In genomic region chr19:27219586-27219985, GRCm38 (mm10) we compare ENCODE assay signal across 9 mouse cellular contexts. TPM values are rescaled to one million over a fixed set of nuclear protein-coding genes. Genes with fewer than 3 reads are reported as not detected.
DNase-seq lines count a peak whose midpoint lies in the region; ATAC-seq and TF ChIP-seq lines count a peak whose summit lies in the region.
"Had no signal": no experiment of that assay in that cellular context is flagged by ENCODE, and none has a peak within 500 bp of the region (broad histone marks: within the 10 kb centered on the region; RNA-seq: fewer than 3 reads in every experiment).

No protein-coding gene starts in this region.

- no peak for TF ChIP-seq EP300 in lung, postnatal 0 days (IDR thresholded peaks at IDR 0.05)

- H3K36me3 ChIP-seq in heart, embryonic 13.5 days: 0 out of 2 replicates have a peak, but pooled peaks cover 2% of the 10 kb centered on the region
- H3K36me3 ChIP-seq in lung, postnatal 0 days (ENCODE audit: insufficient read depth, low read length): no peaks in the 10 kb centered on the region
- no peaks in the 10 kb centered on the region for H3K36me3 ChIP-seq in midbrain, postnatal 0 days (ENCODE audit: insufficient read depth, low read length)
- H3K36me3 ChIP-seq: embryonic facial prominence, embryonic 15.5 days had no signal

- no peak for TF ChIP-seq CTCF in lung, postnatal 0 days (IDR thresholded peaks at IDR 0.05)
- TF ChIP-seq CTCF in midbrain, postnatal 0 days (IDR thresholded peaks at IDR 0.05): no peak

- H3K27ac ChIP-seq in heart, embryonic 13.5 days (replicated peaks): no peak overlapping the region
- H3K27ac ChIP-seq in lung, postnatal 0 days (ENCODE audit: low read length): peak overlapping the region; percentile 88; the same call in 1 of the 2 replicates
- no peak overlapping the region for H3K27ac ChIP-seq in midbrain, postnatal 0 days (ENCODE audit: low read depth, low read length)
- H3K27ac ChIP-seq: embryonic facial prominence, embryonic 15.5 days had no signal

- intact Hi-C loops in heart, postnatal 10 days (cut with DNase I): loop anchor here (5.0 kb wide), 2 partner anchors 117 to 182 kb away; no protein-coding TSS in a partner anchor

- H3K4me3 ChIP-seq in heart, embryonic 13.5 days: peak overlapping the region; percentile 83; the same call in 1 of the 2 replicates
- H3K4me3 ChIP-seq in lung, postnatal 0 days (ENCODE audit: low read depth, low read length): peak overlapping the region; percentile 66; the same call in 1 of the 2 replicates
- H3K4me3 ChIP-seq in midbrain, postnatal 0 days (ENCODE audit: low read depth, low read length): peak overlapping the region; percentile 87; the same call in 1 of the 2 replicates

- peaks cover 30% of the 10 kb centered on the region for H3K27me3 ChIP-seq in heart, embryonic 13.5 days (replicated peaks)
- H3K27me3 ChIP-seq in lung, postnatal 0 days (replicated peaks; ENCODE audit: insufficient read depth, low read length): 0 out of 2 replicates have a peak, but pooled peaks cover 3% of the 10 kb centered on the region
- H3K27me3 ChIP-seq in midbrain, postnatal 0 days (ENCODE audit: insufficient read depth, low read length): no peaks in the 10 kb centered on the region

- H3K4me2 ChIP-seq in heart, embryonic 13.5 days: peak overlapping the region; percentile 88
- peak overlapping the region; percentile 95 for H3K4me2 ChIP-seq in lung, postnatal 0 days (replicated peaks; ENCODE audit: low read depth, low read length)
- peak overlapping the region; percentile 87 for H3K4me2 ChIP-seq in midbrain, postnatal 0 days (ENCODE audit: low read depth, low read length, poor library complexity, severe bottlenecking)

- H3K4me1 ChIP-seq in heart, embryonic 13.5 days: peaks cover 49% of the 10 kb centered on the region
- H3K4me1 ChIP-seq in lung, postnatal 0 days (ENCODE audit: insufficient read depth, low read depth, low read length): 0 out of 2 replicates have a peak, but pooled peaks cover 7% of the 10 kb centered on the region
- peaks cover 11% of the 10 kb centered on the region; the same call in 1 of the 2 replicates for H3K4me1 ChIP-seq in midbrain, postnatal 0 days (ENCODE audit: insufficient read depth, low read length)

- no peak overlapping the region for H3K9ac ChIP-seq in heart, embryonic 13.5 days
- no peak overlapping the region for H3K9ac ChIP-seq in lung, postnatal 0 days (replicated peaks; ENCODE audit: low read depth)
- no peak overlapping the region for H3K9ac ChIP-seq in midbrain, postnatal 0 days (replicated peaks; ENCODE audit: low read length, poor library complexity, severe bottlenecking)
- H3K9ac ChIP-seq: embryonic facial prominence, embryonic 15.5 days had no signal

- no peak for DNase-seq in heart, postnatal 10 days
- no peak for DNase-seq in lung, postnatal 0 days (ENCODE audit: low spot score)
- DNase-seq in lung, postnatal 25 days (ENCODE audit: low spot score): no peak
- peak; percentile 15 to 50 for DNase-seq in kidney, adult 8-10 months
- DNase-seq in midbrain, postnatal 0 days (ENCODE audit: low spot score): no peak
- DNase-seq in frontal cortex, adult 2 months (ENCODE audit: extremely low spot score in 1 of 2, low spot score in 1 of 2): no peak
- no peak for DNase-seq in frontal cortex, postnatal 36 days (ENCODE audit: low spot score in 2 of 2)

- no peaks in the 10 kb centered on the region for H3K9me3 ChIP-seq in heart, embryonic 13.5 days
- H3K9me3 ChIP-seq in lung, postnatal 0 days (ENCODE audit: low read length): no peaks in the 10 kb centered on the region
- no peaks in the 10 kb centered on the region for H3K9me3 ChIP-seq in midbrain, postnatal 0 days (ENCODE audit: low read length)
- H3K9me3 ChIP-seq: embryonic facial prominence, embryonic 15.5 days had no signal

- no peak for ATAC-seq in heart, embryonic 13.5 days (ENCODE audit: extremely low read depth, insufficient number of reproducible peaks, low FRiP score, low TSS enrichment)
- ATAC-seq in lung, postnatal 0 days: no peak
- ATAC-seq in midbrain, postnatal 0 days (ENCODE audit: low FRiP score): no peak

RNA-seq across cellular contexts. Expression of gene Vldlr, which starts 3.3 kb away (rescaled TPM):
- polyA plus RNA-seq in heart, embryonic 13.5 days (2015; fragmentation: Nextera tagmentation; extraction: Ambion mirVana): 25.9 and 30.4 TPM in 2 replicates
- total RNA-seq in heart, postnatal 10 days (2021): 100 to 1,000 TPM; 160 to 178 TPM
- polyA plus RNA-seq in lung, postnatal 0 days (2015; fragmentation: Nextera tagmentation; extraction: Ambion mirVana): 56.6 and 57.8 TPM in 2 replicates
- 49.0 and 54.3 TPM in 2 replicates for total RNA-seq in midbrain, postnatal 0 days (2014; rRNA removed)
- polyA plus RNA-seq in midbrain, postnatal 0 days (2015; fragmentation: Nextera tagmentation; extraction: Ambion mirVana): 35.9 and 37.9 TPM in 2 replicates
- 26.9 and 28.8 TPM in 2 replicates for polyA plus RNA-seq in frontal cortex, adult 2 months (2012; rRNA removed)

Comparison
In these comparisons a context has a peak if more than half of its experiments do, and no peak if none do; other contexts are left out.
1. DNase-seq: peak in kidney, adult 8-10 months (2 of 2); none in heart, postnatal 10 days (0 of 2), lung, postnatal 0 days (single experiment), lung, postnatal 25 days (single experiment), midbrain, postnatal 0 days (single experiment), frontal cortex, adult 2 months (0 of 2) and frontal cortex, postnatal 36 days (0 of 2).
2. Peak in every context shown above with its lines, with median percentiles within 50 percentile points of each other: H3K4me2 ChIP-seq and H3K4me3 ChIP-seq.